Mouse (Mus musculus) hindbrain, embryonic 13.5 days (tissue): Measurements from ENCODE around the gene Yars. TPM values are rescaled to one million over a fixed set of nuclear protein-coding genes. Genes with fewer than 3 reads are reported as not detected.
"Not testable (repeated sequence)": the region's sequence is repeated elsewhere in the genome, so short reads cannot be mapped to it uniquely, and the experiment has no call there.

ENCODE experiments used
- ATAC-seq: fragments of 200-750 bp; cut with Nextera tagmentation; 2 replicates; pipeline ENCODE4 v1.8.0; 2017; ENCODE audit warnings: moderate TSS enrichment; ENCODE audit not compliant: low FRiP score
- H3K27ac ChIP-seq: fragments of 300-500 bp; sonication (generic); 2 replicates; pipeline ENCODE4 v1.5.1; 2015; ENCODE audit warnings: inconsistent platforms, mild to moderate bottlenecking, moderate library complexity
- H3K27me3 ChIP-seq: fragments of 300-500 bp; sonication (generic); 2 replicates; pipeline ENCODE4 v1.6.1; 2015; ENCODE audit warnings: mild to moderate bottlenecking, inconsistent platforms
- H3K36me3 ChIP-seq: fragments of 300-500 bp; sonication (generic); 2 replicates; pipeline ENCODE4 v1.6.1; 2015; ENCODE audit warnings: mild to moderate bottlenecking, inconsistent platforms
- H3K4me1 ChIP-seq: fragments of 300-500 bp; sonication (generic); replicated peaks from 2 replicates; pipeline ENCODE4 v1.6.1; 2015; ENCODE audit warnings: inconsistent platforms
- H3K4me2 ChIP-seq: fragments of 300-500 bp; sonication (generic); 2 replicates; pipeline ENCODE4 v1.6.1; 2015; ENCODE audit warnings: inconsistent platforms, mild to moderate bottlenecking, moderate library complexity
- H3K4me3 ChIP-seq: fragments of 300-500 bp; sonication (generic); 2 replicates; pipeline ENCODE4 v1.5.1; 2015; ENCODE audit warnings: mild to moderate bottlenecking, inconsistent platforms
- H3K9ac ChIP-seq: fragments of 300-500 bp; sonication (generic); 2 replicates; pipeline ENCODE4 v1.6.1; 2015; ENCODE audit warnings: mild to moderate bottlenecking, inconsistent platforms
- H3K9me3 ChIP-seq: fragments of 300-500 bp; sonication (generic); 2 replicates; pipeline ENCODE4 v1.6.1; 2016; ENCODE audit warnings: inconsistent platforms
- WGBS: fragments of 180-500 bp; shearing (Covaris S2); methylation state at CpG from one replicate; pipeline ENCODE4 v1.1.7; 2015; 5-methylcytosine and 5-hydroxymethylcytosine counted together
- polyA plus RNA-seq: library from polyadenylated mRNA; unstranded; fragments of >200 nt; fragmentation: Nextera tagmentation; extraction: Ambion mirVana; gene quantifications from 2 replicates; pipeline ENCODE4 v1.2.1, GENCODE M21; 2015

Gene Yars
- polyA plus RNA-seq, 1 experiment from 2014 or later, result 104 TPM

DNA sequence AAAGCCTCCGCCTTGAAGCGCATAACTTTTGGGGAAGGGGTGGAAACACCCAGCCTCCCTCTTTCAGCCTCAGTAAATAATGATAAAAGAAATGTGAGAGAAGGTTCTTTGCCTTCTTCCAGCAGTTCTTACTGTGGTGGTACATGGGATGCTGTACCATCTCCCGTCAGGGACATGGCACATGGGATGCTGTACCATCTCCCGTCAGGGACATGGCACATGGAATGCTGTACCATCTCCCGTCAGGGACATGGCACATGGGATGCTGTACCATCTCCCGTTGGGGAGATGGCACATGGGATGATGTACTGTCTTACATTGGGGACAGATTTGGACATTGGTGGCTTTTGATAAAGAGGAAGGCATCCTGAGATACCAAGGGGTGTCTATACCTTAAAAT, 8.0 kb downstream of the Yars start:
- H3K4me2 ChIP-seq, result no peak overlapping the region
- H3K36me3 ChIP-seq, result peaks cover 74% of the 10 kb centered on the region
- H3K27ac ChIP-seq, result no peak overlapping the region
- no peak for ATAC-seq
- no peak overlapping the region for H3K9ac ChIP-seq
- H3K4me1 ChIP-seq, result 0 out of 2 replicates have a peak, but pooled peaks cover 4% of the 10 kb centered on the region
- H3K27me3 ChIP-seq, result no peaks in the 10 kb centered on the region
- WGBS, result 96% methylated on average over 6 of the region's 6 CpGs
- H3K4me3 ChIP-seq, result no peak overlapping the region
- no peaks in the 10 kb centered on the region for H3K9me3 ChIP-seq

DNA sequence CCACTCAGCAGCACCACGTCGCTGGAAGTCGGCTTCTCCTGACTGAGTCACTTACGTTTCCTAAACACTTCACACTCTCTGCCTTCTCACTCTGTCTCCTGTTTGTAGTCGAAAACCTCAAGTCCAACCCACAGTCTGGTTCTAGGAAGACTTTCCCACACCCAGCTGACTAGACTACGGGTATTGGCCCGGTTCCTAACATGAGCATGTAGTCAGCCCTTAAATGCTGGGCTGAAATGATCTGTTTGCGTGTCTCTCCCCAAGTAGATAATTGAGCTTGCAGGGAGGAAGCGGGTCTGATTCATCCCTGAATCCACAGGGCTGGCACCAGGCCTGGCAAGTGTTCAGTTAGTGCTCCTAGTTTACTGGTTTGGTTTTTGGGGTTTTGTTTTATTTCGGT, 15.1 kb downstream of the Yars start:
- peaks cover 93% of the 10 kb centered on the region for H3K36me3 ChIP-seq
- ATAC-seq, result no peak
- no peak overlapping the region for H3K27ac ChIP-seq
- no peaks in the 10 kb centered on the region for H3K27me3 ChIP-seq
- 96% methylated on average over 10 of the region's 10 CpGs for WGBS
- no peak overlapping the region for H3K9ac ChIP-seq
- H3K4me2 ChIP-seq, result no peak overlapping the region
- no peaks in the 10 kb centered on the region for H3K4me1 ChIP-seq
- no peaks in the 10 kb centered on the region for H3K9me3 ChIP-seq
- H3K4me3 ChIP-seq, result no peak overlapping the region

DNA sequence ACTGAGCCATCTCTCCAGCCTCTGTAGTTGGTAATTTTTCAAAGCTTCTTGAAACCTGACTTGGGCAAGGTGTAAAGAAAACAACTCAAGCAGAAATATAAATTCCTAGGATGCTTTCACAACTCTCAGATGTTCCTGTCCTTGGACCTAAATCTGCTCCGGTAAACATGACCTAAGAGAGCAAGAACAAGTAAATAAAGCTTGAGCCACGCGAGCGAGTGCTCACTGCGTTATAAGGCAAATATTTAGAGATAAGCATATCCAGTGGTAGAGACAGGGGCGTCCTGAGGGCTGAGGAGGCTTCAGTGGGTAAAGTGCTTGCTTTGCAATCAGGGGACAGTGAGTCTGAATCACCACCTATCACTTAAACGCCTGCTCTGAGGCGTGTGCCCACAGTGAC, 17.2 kb downstream of the Yars start:
- peaks cover 90% of the 10 kb centered on the region for H3K36me3 ChIP-seq
- no peaks in the 10 kb centered on the region for H3K4me1 ChIP-seq
- no peak overlapping the region for H3K4me3 ChIP-seq
- no peak overlapping the region for H3K9ac ChIP-seq
- no peak overlapping the region for H3K27ac ChIP-seq
- ATAC-seq, result no peak
- no peaks in the 10 kb centered on the region for H3K9me3 ChIP-seq
- no peak overlapping the region for H3K4me2 ChIP-seq
- H3K27me3 ChIP-seq, result no peaks in the 10 kb centered on the region
- WGBS, result 95% methylated on average over 8 of the region's 8 CpGs

DNA sequence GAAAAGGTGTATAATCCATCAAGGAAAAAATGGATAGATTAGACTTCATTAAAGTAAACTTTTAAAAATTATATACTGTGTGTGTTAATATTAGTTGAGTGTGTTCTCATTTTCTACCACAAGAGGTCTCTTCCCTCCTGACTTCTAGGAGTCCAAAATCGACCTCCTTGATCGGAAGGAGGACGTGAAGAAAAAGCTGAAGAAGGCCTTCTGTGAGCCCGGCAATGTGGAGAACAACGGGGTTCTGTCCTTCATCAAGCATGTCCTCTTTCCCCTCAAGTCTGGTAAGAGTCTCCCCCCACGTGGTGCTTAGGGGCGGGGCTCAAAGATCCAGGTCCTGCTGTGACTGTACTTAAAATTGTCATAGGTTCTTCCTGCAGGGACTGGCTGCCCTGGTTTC, 19.9 kb downstream of the Yars start:
- no peak overlapping the region for H3K4me2 ChIP-seq

DNA sequence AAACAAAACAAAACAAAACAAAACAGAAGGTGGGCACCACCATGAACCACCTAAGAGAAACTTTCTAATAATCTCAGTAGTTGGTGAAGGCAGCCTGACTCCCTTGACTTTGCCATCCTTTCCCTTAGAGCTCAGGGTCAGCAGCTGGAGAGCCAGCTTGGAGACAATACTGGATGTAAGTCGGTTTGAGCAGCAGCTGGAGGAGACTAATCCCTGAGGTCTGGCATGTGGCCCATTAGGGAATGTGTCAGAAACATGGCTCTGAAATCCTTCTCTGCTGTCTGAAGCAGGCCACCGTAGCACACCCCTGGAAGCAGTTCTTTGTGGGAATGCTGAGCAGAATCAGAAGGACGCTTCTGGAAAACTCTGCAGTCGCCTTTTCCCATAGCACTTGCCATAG, 21.9 kb downstream of the Yars start:
- ATAC-seq, result no peak
- no peaks in the 10 kb centered on the region for H3K9me3 ChIP-seq
- no peak overlapping the region for H3K27ac ChIP-seq
- WGBS, result 91% methylated on average over 4 of the region's 4 CpGs
- no peak overlapping the region for H3K4me3 ChIP-seq
- no peak overlapping the region for H3K9ac ChIP-seq
- H3K36me3 ChIP-seq, result peaks cover 94% of the 10 kb centered on the region
- no peaks in the 10 kb centered on the region for H3K4me1 ChIP-seq
- H3K4me2 ChIP-seq, result no peak overlapping the region
- no peaks in the 10 kb centered on the region for H3K27me3 ChIP-seq

More for the DNA sequence above, 19.9 kb downstream of the Yars start:
- peaks cover 92% of the 10 kb centered on the region for H3K36me3 ChIP-seq
- no peaks in the 10 kb centered on the region for H3K27me3 ChIP-seq
- H3K27ac ChIP-seq, result no peak overlapping the region
- H3K4me1 ChIP-seq, result no peaks in the 10 kb centered on the region
- no peak overlapping the region for H3K4me3 ChIP-seq
- H3K9me3 ChIP-seq, result no peaks in the 10 kb centered on the region
- no peak overlapping the region for H3K9ac ChIP-seq
- ATAC-seq, result no peak
- WGBS, result 65% methylated on average over 7 of the region's 7 CpGs

DNA sequence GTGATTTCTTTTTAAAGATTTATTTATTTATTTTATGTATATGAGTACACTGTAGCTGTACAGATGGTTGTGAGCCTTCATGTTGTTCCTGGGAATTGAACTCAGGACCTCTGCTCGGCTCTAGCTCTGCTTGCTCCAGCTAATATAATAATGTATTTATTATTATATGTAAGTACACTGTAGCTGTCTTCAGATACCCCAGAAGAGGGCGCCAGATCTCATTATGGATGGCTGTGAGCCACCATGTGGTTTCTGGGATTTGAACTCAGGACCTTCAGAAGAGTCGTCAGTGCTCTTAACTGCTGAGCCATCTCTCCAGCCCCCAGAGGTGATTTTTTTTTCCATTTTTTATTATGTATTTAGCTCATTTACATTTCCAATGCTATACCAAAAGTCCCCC, 22.9 kb downstream of the Yars start:
- not testable (repeated sequence) for H3K4me1 ChIP-seq, H3K27me3 ChIP-seq, H3K4me2 ChIP-seq, H3K4me3 ChIP-seq, H3K27ac ChIP-seq, ATAC-seq, H3K9me3 ChIP-seq, H3K9ac ChIP-seq
- peaks cover 94% of the 10 kb centered on the region for H3K36me3 ChIP-seq
- WGBS, result 71% methylated on average over 3 of the region's 3 CpGs

DNA sequence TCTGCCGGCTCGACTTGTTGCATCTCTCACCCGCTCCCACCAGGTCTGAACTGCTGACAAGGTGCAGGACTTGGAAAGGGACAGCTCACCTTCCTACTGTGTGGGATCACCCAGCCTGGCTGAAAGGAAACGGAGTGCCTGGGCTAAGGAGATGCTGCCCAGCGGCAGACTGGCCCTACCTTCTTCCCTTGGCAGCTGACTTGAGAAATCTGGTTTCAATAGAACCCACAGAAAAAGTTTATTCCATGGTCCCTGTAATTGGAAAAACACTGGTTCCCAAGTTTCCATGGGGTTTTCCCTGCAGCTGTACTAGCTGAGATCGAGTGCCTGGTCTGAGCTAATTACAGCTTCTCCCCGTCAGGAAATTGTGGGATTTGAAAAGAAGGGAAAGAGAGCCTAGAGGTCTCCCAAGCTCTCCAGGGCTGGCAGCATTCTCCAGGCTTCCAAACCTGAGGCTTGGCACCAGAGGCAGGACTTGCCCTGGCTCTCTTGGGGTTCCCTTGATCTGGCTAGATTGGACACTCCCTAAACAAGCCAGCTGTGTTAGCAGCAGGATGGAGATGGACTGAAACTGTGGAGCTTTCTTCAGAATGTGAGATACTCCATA, 29.1 kb downstream of the Yars start:
- H3K4me3 ChIP-seq, result no peak overlapping the region
- 89% methylated on average over 7 of the region's 7 CpGs for WGBS
- no peak overlapping the region for H3K27ac ChIP-seq
- no peak overlapping the region for H3K9ac ChIP-seq
- H3K4me1 ChIP-seq, result peaks cover 15% of the 10 kb centered on the region
- 0 out of 2 replicates have a peak, but pooled peaks cover 10% of the 10 kb centered on the region for H3K27me3 ChIP-seq
- H3K9me3 ChIP-seq, result no peaks in the 10 kb centered on the region
- no peak for ATAC-seq
- no peak overlapping the region for H3K4me2 ChIP-seq
- peaks cover 100% of the 10 kb centered on the region for H3K36me3 ChIP-seq

DNA sequence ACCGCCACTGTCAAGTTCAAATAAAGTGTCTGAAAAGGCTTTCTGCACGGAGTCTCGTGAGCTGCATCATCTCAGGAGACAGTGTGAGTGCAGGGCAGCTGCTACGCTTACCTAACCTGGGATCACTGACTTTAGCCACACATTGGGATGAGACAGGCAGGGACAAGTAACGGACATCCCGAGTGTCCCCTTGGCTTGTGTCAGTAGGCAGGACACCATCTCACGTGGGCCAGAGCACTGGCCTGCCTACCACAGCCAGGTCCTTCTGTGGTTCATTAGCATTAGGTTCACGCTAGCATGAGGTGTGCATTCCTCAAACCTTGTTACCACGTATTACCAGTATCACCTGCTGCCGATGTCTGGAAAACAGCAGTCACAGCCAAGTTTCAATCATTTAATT, 29.6 kb downstream of the Yars start:
- no peak overlapping the region for H3K27ac ChIP-seq
- 0 out of 2 replicates have a peak, but pooled peaks cover 12% of the 10 kb centered on the region for H3K27me3 ChIP-seq
- no peak overlapping the region for H3K4me3 ChIP-seq
- no peak overlapping the region for H3K4me2 ChIP-seq
- H3K4me1 ChIP-seq, result peaks cover 20% of the 10 kb centered on the region
- WGBS, result 89% methylated on average over 10 of the region's 10 CpGs
- ATAC-seq, result no peak
- H3K9me3 ChIP-seq, result no peaks in the 10 kb centered on the region
- H3K36me3 ChIP-seq, result peaks cover 96% of the 10 kb centered on the region
- H3K9ac ChIP-seq, result no peak overlapping the region

DNA sequence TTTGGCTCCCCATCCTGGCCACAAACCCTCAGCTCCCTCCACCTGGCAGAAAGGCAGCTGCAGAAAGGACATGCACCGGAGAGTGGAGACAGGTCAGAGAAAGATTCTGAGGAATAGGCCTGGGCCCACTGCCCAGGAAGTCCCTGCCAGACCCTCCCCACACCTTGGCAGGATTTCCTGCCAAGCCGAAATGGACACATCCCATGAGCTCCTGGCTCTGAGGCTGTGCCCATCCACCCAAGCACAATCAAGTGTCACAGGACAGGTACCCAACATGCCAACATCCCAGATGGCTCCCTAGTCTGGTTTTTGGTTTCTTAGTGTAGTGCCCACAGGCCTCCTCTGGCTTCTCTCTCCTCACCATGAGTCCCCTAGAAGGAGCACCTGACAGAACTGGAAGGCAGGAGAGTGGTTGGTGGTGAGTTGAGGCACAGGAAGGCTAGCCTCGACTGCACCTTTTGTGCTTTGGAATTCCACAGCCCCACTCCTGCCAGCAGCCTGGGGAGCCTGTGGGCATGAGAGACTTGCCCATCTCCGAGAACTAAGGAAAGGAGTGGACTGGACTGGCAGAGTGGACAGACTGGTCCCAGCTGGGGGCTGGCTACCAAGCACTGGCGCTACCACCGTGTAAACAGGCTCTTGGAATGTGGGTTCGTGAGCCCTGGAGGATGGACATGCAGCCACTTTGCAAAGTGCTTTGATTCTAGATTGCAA, 31.0 kb downstream of the Yars start:
- Histone ChIP-seq H3K4me1 (peaks cover 29% of the 10 kb centered on the region), H3K27ac (no peak overlapping the region), H3K4me3 (no peak overlapping the region), H3K9ac (no peak overlapping the region), H3K9me3 (no peaks in the 10 kb centered on the region), H3K36me3 (peaks cover 90% of the 10 kb centered on the region), H3K27me3 (peaks cover 23% of the 10 kb centered on the region), H3K4me2 (no peak overlapping the region)
- ATAC-seq, result no peak
- whole genome bisulfite sequencing, result 79% methylated on average over 7 of the region's 7 CpGs

DNA sequence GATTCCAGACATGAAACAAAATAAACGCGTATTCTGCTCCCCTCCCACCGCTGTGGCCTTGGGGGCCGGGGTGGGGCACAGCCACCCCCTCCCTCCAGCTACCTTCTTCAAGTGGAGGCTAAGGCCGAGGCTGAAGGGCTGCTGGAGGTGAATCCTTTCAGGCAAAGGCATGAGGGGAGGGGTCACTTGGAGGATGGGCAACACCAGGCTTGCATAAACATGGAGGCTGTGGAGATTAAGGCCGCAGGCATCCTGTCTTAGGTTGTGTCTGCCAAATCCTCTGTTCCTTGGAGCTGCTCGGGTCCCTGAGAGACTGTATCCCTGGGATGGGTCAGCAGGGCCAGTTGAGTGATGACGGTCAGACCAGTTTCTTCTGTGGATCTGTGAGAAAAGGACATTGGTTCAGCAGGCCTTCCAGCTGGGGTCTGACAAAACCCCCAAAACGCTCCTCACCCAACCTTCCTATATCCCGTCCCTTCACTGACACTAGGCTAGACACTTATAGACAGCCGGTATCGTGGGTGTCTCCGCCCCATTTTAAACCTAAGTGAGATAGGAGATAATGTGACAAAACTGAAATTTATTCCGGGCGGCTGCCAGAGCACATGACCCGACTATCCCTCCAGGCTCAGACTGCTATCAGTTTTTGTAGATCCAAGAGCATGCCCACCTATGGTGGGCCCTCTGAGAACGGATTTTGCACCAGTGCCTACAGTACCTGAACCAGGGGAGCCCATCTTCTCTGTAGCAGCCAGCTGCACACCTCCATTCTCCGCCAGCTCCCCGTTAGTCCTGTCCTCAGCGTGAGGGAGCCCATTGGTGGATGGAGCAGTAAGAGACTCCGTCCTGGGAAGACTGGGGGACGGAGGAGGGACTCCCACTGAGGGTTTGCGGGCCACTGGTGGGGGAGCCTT, 31.8 kb downstream of the Yars start:
- peaks cover 38% of the 10 kb centered on the region for H3K4me1 ChIP-seq
- H3K4me3 ChIP-seq, result no peak overlapping the region
- peaks cover 84% of the 10 kb centered on the region for H3K36me3 ChIP-seq
- H3K4me2 ChIP-seq, result no peak overlapping the region
- H3K9ac ChIP-seq, result no peak overlapping the region
- ATAC-seq, result no peak
- 76% methylated on average over 23 of the region's 23 CpGs for WGBS
- no peaks in the 10 kb centered on the region for H3K9me3 ChIP-seq
- H3K27ac ChIP-seq, result no peak overlapping the region
- H3K27me3 ChIP-seq, result peaks cover 27% of the 10 kb centered on the region

DNA sequence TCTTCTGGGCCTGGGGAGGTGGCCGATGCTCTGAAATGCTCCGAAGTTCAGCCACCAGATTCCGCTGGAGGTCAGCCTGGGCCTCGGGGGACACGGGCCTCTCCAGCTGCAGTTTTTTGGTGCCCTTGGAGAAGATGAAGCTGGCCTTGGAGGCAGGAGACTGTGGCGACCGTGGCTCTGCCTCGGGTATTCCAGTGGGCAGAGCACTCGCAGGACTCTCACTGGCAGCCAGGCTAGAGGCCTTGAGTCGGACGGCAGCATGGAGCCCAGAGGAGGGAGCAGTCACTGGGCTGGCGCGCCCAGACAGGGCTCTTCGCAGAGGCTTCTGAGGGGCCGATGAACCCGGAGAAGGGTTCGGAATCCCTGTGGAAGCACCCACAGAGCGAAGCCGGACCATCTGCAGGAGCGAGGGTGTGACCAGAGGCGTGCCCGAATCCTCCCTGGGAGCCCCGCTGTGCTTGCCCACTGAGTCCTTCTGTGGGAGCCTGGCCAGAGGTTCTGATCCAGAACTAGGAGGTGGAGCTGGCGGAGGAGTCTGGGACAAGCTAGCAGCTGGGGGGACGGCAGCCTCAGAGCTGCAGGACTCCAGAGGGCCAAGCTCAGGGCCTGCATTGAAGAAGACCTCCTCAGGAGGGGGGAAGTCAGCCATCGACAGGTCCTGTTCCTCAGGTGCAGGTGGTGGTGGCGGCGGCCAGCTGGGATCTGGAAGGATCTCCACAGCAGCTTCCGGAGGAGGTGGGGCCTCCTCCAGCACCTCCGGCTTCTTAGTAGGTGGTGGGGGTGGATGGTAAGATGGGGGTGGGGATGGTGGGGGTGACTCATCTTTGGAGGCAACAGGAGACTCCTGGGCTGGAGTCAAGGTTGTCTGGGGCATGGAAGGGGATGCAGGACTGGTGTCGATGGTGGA, 32.7 kb downstream of the Yars start:
- ATAC-seq, result no peak
- Histone ChIP-seq H3K36me3 (peaks cover 75% of the 10 kb centered on the region), H3K4me2 (no peak overlapping the region), H3K4me1 (peaks cover 47% of the 10 kb centered on the region), H3K4me3 (no peak overlapping the region), H3K27me3 (peaks cover 27% of the 10 kb centered on the region), H3K9ac (no peak overlapping the region), H3K27ac (no peak overlapping the region), H3K9me3 (no peaks in the 10 kb centered on the region)
- WGBS, result 64% methylated on average over 31 of the region's 31 CpGs
